Mouse (Mus musculus) ES-E14 (cell line): ENCODE measurements around the gene Serinc3.

ENCODE experiments used
- CHD2 ChIP-seq: IDR thresholded peaks from 2 replicates; pipeline ENCODE4 v1.6.1; 2014; ENCODE audit warnings: mild to moderate bottlenecking, low read depth, low read length, inconsistent platforms
- HCFC1 ChIP-seq: IDR thresholded peaks from 2 replicates; pipeline ENCODE4 v1.6.1; 2012; ENCODE audit warnings: low read length, inconsistent platforms, borderline replicate concordance; ENCODE audit not compliant: insufficient read depth
- MAFK ChIP-seq: IDR thresholded peaks from 2 replicates; pipeline ENCODE4 v1.6.1; 2014; ENCODE audit warnings: mild to moderate bottlenecking, low read depth, low read length, inconsistent platforms; ENCODE audit not compliant: insufficient read depth

DNA sequence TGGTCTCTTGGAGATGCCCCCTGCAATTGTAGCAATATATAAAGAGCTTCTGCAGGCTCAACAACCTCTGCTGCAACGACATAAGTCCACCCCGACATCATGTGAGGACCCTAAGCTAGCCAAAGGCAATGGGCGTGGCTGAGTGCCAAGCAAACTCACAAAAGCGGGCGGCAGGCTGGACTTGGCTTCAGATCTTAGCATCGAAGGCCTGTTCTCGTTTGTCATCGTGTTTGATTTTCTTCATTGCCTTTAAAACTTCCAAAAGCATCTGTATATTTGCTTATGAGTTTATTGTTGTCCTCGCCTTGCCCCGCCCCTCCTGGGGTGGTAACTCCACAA, 60.9 kb downstream of the Serinc3 start:
- no peak for TF ChIP-seq HCFC1
- no peak for TF ChIP-seq MAFK
- TF ChIP-seq CHD2, result no peak
